ENCODE assay signal across 21 mouse cellular contexts in genomic region chr13:81441412-81441811, GRCm38 (mm10).
A peak's percentile ranks its signal among the peaks of the same experiment; 100 is the strongest.
DNase-seq lines count a peak whose midpoint lies in the region; ATAC-seq and TF ChIP-seq lines count a peak whose summit lies in the region.
"Had no signal": no experiment of that assay in that cellular context is flagged by ENCODE, and none has a peak within 500 bp of the region (broad histone marks: within the 10 kb centered on the region; RNA-seq: fewer than 3 reads in every experiment).

No protein-coding gene starts in this region.

- H3K36me3 ChIP-seq in embryonic facial prominence, embryonic 14.5 days (ENCODE audit: control insufficient read depth, insufficient read depth, low read length), result no peaks in the 10 kb centered on the region
- H3K36me3 ChIP-seq in embryonic facial prominence, embryonic 10.5 days (replicated peaks), result peaks cover 19% of the 10 kb centered on the region
- no peaks in the 10 kb centered on the region for H3K36me3 ChIP-seq in intestine, postnatal 0 days (ENCODE audit: control insufficient read depth, insufficient read depth)
- H3K36me3 ChIP-seq in intestine, embryonic 15.5 days, result no peaks in the 10 kb centered on the region
- no peaks in the 10 kb centered on the region for H3K36me3 ChIP-seq in kidney, embryonic 16.5 days (ENCODE audit: insufficient read depth, low read length)
- H3K36me3 ChIP-seq: embryonic facial prominence, embryonic 15.5 days; heart, embryonic 13.5 days; limb, embryonic 12.5 days; liver, embryonic 13.5 days; midbrain, embryonic 15.5 days had no signal

- H3K9me3 ChIP-seq in embryonic facial prominence, embryonic 14.5 days (ENCODE audit: control insufficient read depth, low read length), result no peaks in the 10 kb centered on the region
- H3K9me3 ChIP-seq in embryonic facial prominence, embryonic 10.5 days, result no peaks in the 10 kb centered on the region
- no peaks in the 10 kb centered on the region for H3K9me3 ChIP-seq in intestine, postnatal 0 days (ENCODE audit: control insufficient read depth)
- no peaks in the 10 kb centered on the region for H3K9me3 ChIP-seq in intestine, embryonic 15.5 days
- H3K9me3 ChIP-seq in kidney, embryonic 16.5 days (ENCODE audit: low read length), result no peaks in the 10 kb centered on the region
- H3K9me3 ChIP-seq: embryonic facial prominence, embryonic 15.5 days; forebrain, embryonic 12.5 days; heart, embryonic 13.5 days; limb, embryonic 12.5 days; liver, embryonic 13.5 days; midbrain, embryonic 15.5 days had no signal

- no peak overlapping the region for H3K27ac ChIP-seq in embryonic facial prominence, embryonic 14.5 days (replicated peaks; ENCODE audit: low read depth, low read length)
- H3K27ac ChIP-seq in embryonic facial prominence, embryonic 10.5 days (replicated peaks), result no peak overlapping the region
- no peak overlapping the region for H3K27ac ChIP-seq in intestine, postnatal 0 days (ENCODE audit: low read depth, low read length)
- H3K27ac ChIP-seq in intestine, embryonic 15.5 days, result no peak overlapping the region
- no peak overlapping the region for H3K27ac ChIP-seq in kidney, embryonic 16.5 days (ENCODE audit: low read length)
- H3K27ac ChIP-seq: embryonic facial prominence, embryonic 15.5 days; forebrain, embryonic 12.5 days; heart, embryonic 13.5 days; limb, embryonic 12.5 days; liver, embryonic 13.5 days; midbrain, embryonic 15.5 days had no signal

- TF ChIP-seq CTCF in intestine, postnatal 0 days (IDR thresholded peaks at IDR 0.05; ENCODE audit: low read depth), result peak; percentile 48

- H3K4me2 ChIP-seq in embryonic facial prominence, embryonic 14.5 days (ENCODE audit: low read depth, low read length), result no peak overlapping the region
- no peak overlapping the region for H3K4me2 ChIP-seq in intestine, postnatal 0 days (replicated peaks; ENCODE audit: low read depth)
- no peak overlapping the region for H3K4me2 ChIP-seq in intestine, embryonic 15.5 days (replicated peaks)
- no peak overlapping the region for H3K4me2 ChIP-seq in kidney, embryonic 16.5 days (replicated peaks; ENCODE audit: low read depth, low read length)
- H3K4me2 ChIP-seq: embryonic facial prominence, embryonic 15.5 days; forebrain, embryonic 12.5 days; heart, embryonic 13.5 days; limb, embryonic 12.5 days; liver, embryonic 13.5 days; midbrain, embryonic 15.5 days had no signal

- ATAC-seq in embryonic facial prominence, embryonic 14.5 days (ENCODE audit: low read depth), result no peak
- no peak for ATAC-seq in intestine, postnatal 0 days
- ATAC-seq in intestine, embryonic 15.5 days, result no peak
- no peak for ATAC-seq in kidney, embryonic 16.5 days (ENCODE audit: low FRiP score, low TSS enrichment)
- ATAC-seq: inflammation-experienced regulatory T-cells, adult 6 months; midbrain, embryonic 15.5 days had no signal

- H3K9ac ChIP-seq in embryonic facial prominence, embryonic 14.5 days (ENCODE audit: low read depth, low read length), result no peak overlapping the region
- H3K9ac ChIP-seq in intestine, postnatal 0 days (ENCODE audit: low read depth, low read length), result no peak overlapping the region
- no peak overlapping the region for H3K9ac ChIP-seq in intestine, embryonic 15.5 days
- no peak overlapping the region for H3K9ac ChIP-seq in kidney, embryonic 16.5 days (replicated peaks; ENCODE audit: low read length)
- H3K9ac ChIP-seq: embryonic facial prominence, embryonic 15.5 days; forebrain, embryonic 12.5 days; heart, embryonic 13.5 days; limb, embryonic 12.5 days; liver, embryonic 13.5 days; midbrain, embryonic 15.5 days had no signal

- H3K4me1 ChIP-seq in embryonic facial prominence, embryonic 14.5 days (ENCODE audit: control insufficient read depth, insufficient read depth, low read length), result no peaks in the 10 kb centered on the region
- no peaks in the 10 kb centered on the region for H3K4me1 ChIP-seq in embryonic facial prominence, embryonic 10.5 days
- no peaks in the 10 kb centered on the region for H3K4me1 ChIP-seq in intestine, postnatal 0 days (replicated peaks; ENCODE audit: control insufficient read depth, insufficient read depth, low read length)
- no peaks in the 10 kb centered on the region for H3K4me1 ChIP-seq in intestine, embryonic 15.5 days (replicated peaks)
- H3K4me1 ChIP-seq in kidney, embryonic 16.5 days (ENCODE audit: insufficient read depth, low read length), result no peaks in the 10 kb centered on the region
- H3K4me1 ChIP-seq: embryonic facial prominence, embryonic 15.5 days; forebrain, embryonic 12.5 days; heart, embryonic 13.5 days; limb, embryonic 12.5 days; liver, embryonic 13.5 days; midbrain, embryonic 15.5 days had no signal

- H3K27me3 ChIP-seq in embryonic facial prominence, embryonic 14.5 days (replicated peaks; ENCODE audit: control insufficient read depth, insufficient read depth, low read length), result no peaks in the 10 kb centered on the region
- H3K27me3 ChIP-seq in embryonic facial prominence, embryonic 10.5 days (replicated peaks; ENCODE audit: low read depth, poor library complexity, severe bottlenecking), result no peaks in the 10 kb centered on the region
- no peaks in the 10 kb centered on the region for H3K27me3 ChIP-seq in intestine, postnatal 0 days (replicated peaks; ENCODE audit: control insufficient read depth, insufficient read depth, low read length)
- H3K27me3 ChIP-seq in intestine, embryonic 15.5 days (replicated peaks), result no peaks in the 10 kb centered on the region
- no peaks in the 10 kb centered on the region for H3K27me3 ChIP-seq in kidney, embryonic 16.5 days (ENCODE audit: insufficient read depth, low read length)
- H3K27me3 ChIP-seq: forebrain, embryonic 12.5 days; heart, embryonic 13.5 days; limb, embryonic 12.5 days; liver, embryonic 13.5 days; midbrain, embryonic 15.5 days had no signal

- no peak overlapping the region for H3K4me3 ChIP-seq in embryonic facial prominence, embryonic 14.5 days (ENCODE audit: low read depth, low read length)
- no peak overlapping the region for H3K4me3 ChIP-seq in embryonic facial prominence, embryonic 10.5 days
- no peak overlapping the region for H3K4me3 ChIP-seq in intestine, postnatal 0 days (ENCODE audit: low read depth, low read length)
- H3K4me3 ChIP-seq in intestine, embryonic 15.5 days (replicated peaks), result no peak overlapping the region
- no peak overlapping the region for H3K4me3 ChIP-seq in kidney, embryonic 16.5 days (ENCODE audit: low read length)
- H3K4me3 ChIP-seq: embryonic facial prominence, embryonic 15.5 days; forebrain, embryonic 12.5 days; heart, embryonic 13.5 days; limb, embryonic 12.5 days; liver, embryonic 13.5 days; midbrain, embryonic 15.5 days had no signal

- 68% methylated on average over 3 of the region's 3 CpGs for WGBS in embryonic facial prominence, embryonic 14.5 days
- WGBS in embryonic facial prominence, embryonic 10.5 days, result 88% methylated on average over 3 of the region's 3 CpGs
- 76% methylated on average over 3 of the region's 3 CpGs for WGBS in intestine, postnatal 0 days
- WGBS in intestine, embryonic 15.5 days, result 79% methylated on average over 3 of the region's 3 CpGs
- 86% methylated on average over 3 of the region's 3 CpGs for WGBS in kidney, embryonic 16.5 days

- peak; percentile 21 for DNase-seq in embryonic facial prominence, embryonic 14.5 days (ENCODE audit: low spot score)
- no peak for DNase-seq in embryonic facial prominence, embryonic 10.5 days (ENCODE audit: low spot score)
- peak; percentile 58 for DNase-seq in 3T3-L1 (ENCODE audit: low read depth, low spot score)
- DNase-seq in adipocyte (ENCODE audit: low spot score), result peak; percentile 5
- no peak for DNase-seq in retina, postnatal 1 day
- DNase-seq: adrenal gland, adult 8-10 months; cerebellum, adult 11-12 months; cerebellum, postnatal 14 days; gastrocnemius, postnatal 10 days; heart, adult 11 months; liver, embryonic 13.5 days; thymus, postnatal 36 days had no signal

Comparison
In these comparisons a context has a peak if more than half of its experiments do, and no peak if none do; other contexts are left out.
1. DNase-seq: peak in embryonic facial prominence, embryonic 14.5 days (single experiment), 3T3-L1 (single experiment) and adipocyte (single experiment); none in embryonic facial prominence, embryonic 10.5 days (single experiment) and retina, postnatal 1 day (single experiment).